Mouse (Mus musculus): Measurements from ENCODE around the gene Srpk2.

DNA sequence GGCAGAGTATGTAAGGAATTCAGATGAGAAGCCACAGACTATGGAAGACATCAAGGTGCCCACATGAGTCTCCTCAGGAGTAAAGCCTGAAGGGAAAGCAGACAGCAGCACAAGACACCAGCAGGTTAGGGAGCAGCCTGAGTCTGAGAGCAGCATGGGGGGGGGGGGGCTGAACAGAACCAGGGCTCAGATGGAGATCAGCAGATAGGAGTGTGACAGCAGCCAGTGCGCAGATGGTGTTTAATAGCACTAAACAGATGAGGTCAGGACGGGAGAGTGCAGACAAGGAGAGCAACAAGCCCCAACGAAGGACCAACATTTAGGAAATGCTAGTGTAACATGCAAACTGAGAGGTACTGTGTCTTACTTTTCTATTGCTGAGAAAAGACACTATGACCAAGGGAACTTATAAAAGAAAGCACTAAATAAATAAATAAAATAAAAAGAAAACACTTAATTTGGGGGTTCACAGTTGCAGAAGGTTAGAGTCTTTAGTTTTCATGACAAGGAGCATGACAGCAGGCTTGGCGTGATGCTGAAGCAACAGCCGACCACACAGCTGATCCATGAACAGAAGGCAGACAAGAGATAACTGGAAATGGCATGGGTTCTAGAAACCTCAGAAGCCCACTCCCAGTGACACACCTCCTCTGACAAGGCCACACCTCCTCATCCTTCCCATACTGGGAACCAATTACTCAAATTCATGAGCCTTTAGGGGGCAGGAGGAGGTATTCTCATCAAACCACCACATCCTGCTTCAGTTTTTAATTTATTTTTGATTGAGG lies 84.5 kb downstream of the Srpk2 start:
- TF ChIP-seq POLR2A (IDR thresholded peaks at IDR 0.05; ENCODE audit: borderline replicate concordance, extremely low read depth, low read depth, low read length) (no peak), CTCF (IDR thresholded peaks at IDR 0.05; ENCODE audit: insufficient read depth, low read length) (no peak)

Data from lung, adult 2 months (tissue).